In genomic region chr8:87663349-87664216, GRCm38 (mm10) we compare ENCODE assay signal across 8 mouse cellular contexts.
DNase-seq lines count a peak whose midpoint lies in the region; ATAC-seq and TF ChIP-seq lines count a peak whose summit lies in the region.

No protein-coding gene starts in this region.

- H3K79me3 ChIP-seq in C2C12 (ENCODE audit: low read depth) = no peaks in the 10 kb centered on the region

- peak; percentile 80 for DNase-seq in forebrain, embryonic 14.5 days (ENCODE audit: low spot score)
- DNase-seq in heart, postnatal 10 days = peak; percentile 87 to 90
- DNase-seq in kidney, postnatal 4 days = peak; percentile 90 to 91
- peak; percentile 74 for DNase-seq in liver, postnatal 0 days
- DNase-seq in thymus, postnatal 0 days (ENCODE audit: low spot score) = peak; percentile 32

- H3K4me2 ChIP-seq in forebrain, embryonic 14.5 days (ENCODE audit: low read length) = peak overlapping the region; percentile 54
- H3K4me2 ChIP-seq in liver, postnatal 0 days (ENCODE audit: low read depth, low read length) = peak overlapping the region; percentile 53

- H3K27ac ChIP-seq in forebrain, embryonic 14.5 days (ENCODE audit: low read depth, low read length) = peak overlapping the region; percentile 83
- no peak overlapping the region for H3K27ac ChIP-seq in liver, postnatal 0 days (ENCODE audit: low read depth)
- no peak overlapping the region for H3K27ac ChIP-seq in olfactory bulb, adult 2 months (ENCODE audit: insufficient read depth, low read depth, low read length)

- H3K9ac ChIP-seq in forebrain, embryonic 14.5 days (ENCODE audit: low read length) = peak overlapping the region; percentile 56; the same call in 1 of the 2 replicates
- no peak overlapping the region for H3K9ac ChIP-seq in liver, postnatal 0 days (replicated peaks)

- intact Hi-C loops in heart, postnatal 10 days (cut with DNase I) = loop anchor here (2.0 to 5.0 kb wide), 3 partner anchors 84 to 359 kb away; no protein-coding TSS in a partner anchor

- H3K36me3 ChIP-seq in C2C12 (ENCODE audit: control insufficient read depth, insufficient read depth) = no peaks in the 10 kb centered on the region
- no peaks in the 10 kb centered on the region for H3K36me3 ChIP-seq in forebrain, embryonic 14.5 days (ENCODE audit: control insufficient read depth, insufficient read depth, low read length)
- H3K36me3 ChIP-seq in liver, postnatal 0 days (replicated peaks; ENCODE audit: insufficient read depth, low read length) = no peaks in the 10 kb centered on the region

- TF ChIP-seq EP300 in liver, postnatal 0 days (IDR thresholded peaks at IDR 0.05; ENCODE audit: low read depth) = no peak

- H3K9me3 ChIP-seq in forebrain, embryonic 14.5 days (replicated peaks; ENCODE audit: control insufficient read depth, low read length) = no peaks in the 10 kb centered on the region
- no peaks in the 10 kb centered on the region for H3K9me3 ChIP-seq in liver, postnatal 0 days (ENCODE audit: low read length)

- WGBS in forebrain, embryonic 14.5 days = 14% methylated on average over 18 of the region's 18 CpGs
- WGBS in liver, postnatal 0 days (ENCODE audit: insufficient replicate concordance) = 12% methylated on average over 18 of the region's 18 CpGs
- 19% methylated on average over 18 of the region's 18 CpGs for WGBS in olfactory bulb, adult 2 months

- H3K79me2 ChIP-seq in C2C12 (ENCODE audit: control insufficient read depth, insufficient read depth) = no peaks in the 10 kb centered on the region

- H3K27me3 ChIP-seq in C2C12 (ENCODE audit: control insufficient read depth, insufficient read depth, insufficient read length) = peaks cover 7% of the 10 kb centered on the region
- 0 out of 2 replicates have a peak, but pooled peaks cover 5% of the 10 kb centered on the region for H3K27me3 ChIP-seq in forebrain, embryonic 14.5 days (replicated peaks; ENCODE audit: control insufficient read depth, insufficient read depth, low read length)
- H3K27me3 ChIP-seq in liver, postnatal 0 days (ENCODE audit: insufficient read depth, low read length) = peaks cover 39% of the 10 kb centered on the region

- TF ChIP-seq CTCF in C2C12 (IDR thresholded peaks at IDR 0.05; ENCODE audit: control insufficient read depth, insufficient read depth, insufficient read length) = peak; percentile 11
- peak; percentile 77 for TF ChIP-seq CTCF in liver, postnatal 0 days (IDR thresholded peaks at IDR 0.05; ENCODE audit: low read depth)
- peak; percentile 67 for TF ChIP-seq CTCF in olfactory bulb, adult 2 months (IDR thresholded peaks at IDR 0.05; ENCODE audit: insufficient read depth, low read depth, low read length)

- peaks cover 50% of the 10 kb centered on the region for H3K4me1 ChIP-seq in forebrain, embryonic 14.5 days (ENCODE audit: control insufficient read depth, insufficient read depth, low read length)
- peaks cover 18% of the 10 kb centered on the region for H3K4me1 ChIP-seq in liver, postnatal 0 days (ENCODE audit: insufficient read depth)
- peaks cover 21% of the 10 kb centered on the region for H3K4me1 ChIP-seq in olfactory bulb, adult 2 months (ENCODE audit: control insufficient read depth, insufficient read depth, low read length)

- H3ac ChIP-seq in C2C12 (ENCODE audit: control insufficient read depth, insufficient read length, low read depth) = no peak overlapping the region

- TF ChIP-seq POLR2A in olfactory bulb, adult 2 months (IDR thresholded peaks at IDR 0.05; ENCODE audit: insufficient read depth, low read depth, low read length) = no peak

- H3K4me3 ChIP-seq in C2C12 (ENCODE audit: insufficient read depth, poor library complexity, severe bottlenecking) = no peak overlapping the region
- peak overlapping the region; percentile 12; the same call in 1 of the 2 replicates for H3K4me3 ChIP-seq in forebrain, embryonic 14.5 days (ENCODE audit: low read depth, low read length)
- H3K4me3 ChIP-seq in liver, postnatal 0 days (ENCODE audit: low read depth, low read length) = peak overlapping the region; percentile 22; the same call in 1 of the 2 replicates
- H3K4me3 ChIP-seq in olfactory bulb, adult 2 months (ENCODE audit: insufficient read depth, low read depth, low read length) = peak overlapping the region; percentile 12

- ATAC-seq in cerebellum, adult (ENCODE audit: insufficient number of reproducible peaks, low FRiP score, low TSS enrichment) = peak; percentile 56
- peak; percentile 23 for ATAC-seq in forebrain, embryonic 14.5 days
- ATAC-seq in liver, postnatal 0 days = no peak

TF ChIP-seq in C2C12, 6 proteins besides CTCF, POLR2A, EP300 and RAD21:
- no peak for TF ChIP-seq MAX (IDR thresholded peaks at IDR 0.05)
- TF ChIP-seq MYOG (IDR thresholded peaks at IDR 0.05; ENCODE audit: control insufficient read depth, extremely low read depth, insufficient read length) = no peak
- TF ChIP-seq USF1 (IDR thresholded peaks at IDR 0.05; ENCODE audit: low read depth) = no peak

Comparison
In these comparisons a context has a peak if more than half of its experiments do, and no peak if none do; other contexts are left out.
1. CTCF ChIP-seq: peak in every context shown above with its lines; median percentile 77 in liver, postnatal 0 days; 67 in olfactory bulb, adult 2 months; 11 in C2C12.
2. DNase-seq: peak in every context shown above with its lines; median percentile 90 in kidney, postnatal 4 days; 88 in heart, postnatal 10 days; 80 in forebrain, embryonic 14.5 days; 74 in liver, postnatal 0 days; 32 in thymus, postnatal 0 days.